Mouse (Mus musculus) midbrain, embryonic 14.5 days (tissue): ENCODE results near the gene Cyp2c37. TPM values are rescaled to one million over a fixed set of nuclear protein-coding genes. Genes with fewer than 3 reads are reported as not detected.
"Not testable (repeated sequence)": the region's sequence is repeated elsewhere in the genome, so short reads cannot be mapped to it uniquely, and the experiment has no call there.

Experiments used
- ATAC-seq: fragments of 200-750 bp; cut with Nextera tagmentation; 2 replicates; pipeline ENCODE4 v1.8.0; 2017; ENCODE audit warnings: moderate number of reproducible peaks, moderate library complexity; ENCODE audit not compliant: low FRiP score, low TSS enrichment
- DNase-seq: peaks from one replicate; pipeline ENCODE4 v3.0.0-alpha.2; 2015
- H3K27ac ChIP-seq: fragments of 300-500 bp; sonication (generic); replicated peaks from 2 replicates; pipeline ENCODE4 v1.5.1; 2014; ENCODE audit warnings: mild to moderate bottlenecking, low read depth, low read length, moderate library complexity
- H3K27me3 ChIP-seq: fragments of 300-500 bp; sonication (generic); 2 replicates; pipeline ENCODE4 v1.6.1; 2014; ENCODE audit warnings: low read length, control low read depth, mixed read lengths; ENCODE audit not compliant: control insufficient read depth, insufficient read depth
- H3K36me3 ChIP-seq: fragments of 300-500 bp; sonication (generic); 2 replicates; pipeline ENCODE4 v1.6.1; 2014; ENCODE audit warnings: low read length, control low read depth; ENCODE audit not compliant: control insufficient read depth, insufficient read depth
- H3K4me1 ChIP-seq: fragments of 300-500 bp; sonication (generic); 2 replicates; pipeline ENCODE4 v1.6.1; 2014; ENCODE audit warnings: mild to moderate bottlenecking, antibody characterized with exemption, low read length, control low read depth; ENCODE audit not compliant: control insufficient read depth, insufficient read depth
- H3K4me2 ChIP-seq: fragments of 300-500 bp; sonication (generic); 2 replicates; pipeline ENCODE4 v1.6.1; 2014; ENCODE audit warnings: mild to moderate bottlenecking, low read length, moderate library complexity
- H3K4me3 ChIP-seq: fragments of 300-500 bp; sonication (generic); replicated peaks from 2 replicates; pipeline ENCODE4 v1.5.1; 2014; ENCODE audit warnings: low read depth, low read length
- H3K9ac ChIP-seq: fragments of 300-500 bp; sonication (generic); replicated peaks from 2 replicates; pipeline ENCODE4 v1.6.1; 2014; ENCODE audit warnings: mild to moderate bottlenecking, low read length, moderate library complexity
- H3K9me3 ChIP-seq: fragments of 300-500 bp; sonication (generic); 2 replicates; pipeline ENCODE4 v1.6.1; 2016; ENCODE audit warnings: low read length, control low read depth, mixed read lengths; ENCODE audit not compliant: control insufficient read depth
- WGBS: fragments of 180-500 bp; shearing (Covaris S2); extraction: QIAGEN DNeasy Blood & Tissue Kit; methylation state at CpG from one replicate; pipeline ENCODE4 v1.1.7; 2014; 5-methylcytosine and 5-hydroxymethylcytosine counted together
- polyA plus RNA-seq: library from polyadenylated mRNA; unstranded; fragments of >200 nt; fragmentation: Nextera tagmentation; extraction: Ambion mirVana; gene quantifications from 2 replicates; pipeline ENCODE4 v1.2.1, GENCODE M21; 2014

Cyp2c37 gene
- not detected in 2 replicates for polyA plus RNA-seq

DNA sequence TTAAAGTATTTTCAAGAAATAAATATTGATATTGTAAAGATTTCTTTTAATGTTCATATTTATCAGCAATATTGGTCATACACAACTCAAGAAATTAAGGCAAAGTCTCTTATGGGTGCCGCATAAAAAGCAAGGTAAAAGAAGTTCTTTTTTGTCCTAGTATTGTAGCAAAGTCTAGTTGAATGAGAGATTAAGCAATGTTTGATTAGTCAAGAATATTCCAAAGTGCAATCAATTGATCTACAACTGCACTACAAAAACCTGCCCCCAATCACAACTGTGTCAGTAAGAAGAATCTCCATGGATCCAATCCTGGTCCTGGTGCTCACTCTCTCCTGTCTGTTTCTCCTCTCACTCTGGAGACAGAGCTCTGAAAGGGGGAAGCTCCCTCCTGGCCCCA is at the start of gene Cyp2c37:
Cyp2c37 (plus strand) TSS at position 285 of the 400 bp plus-strand sequence.
- 96% methylated on average over 1 of the region's 1 CpGs for WGBS
- H3K4me1 ChIP-seq, H3K4me2 ChIP-seq, H3K4me3 ChIP-seq, H3K27me3 ChIP-seq, H3K36me3 ChIP-seq, H3K27ac ChIP-seq, H3K9me3 ChIP-seq, ATAC-seq, DNase-seq, H3K9ac ChIP-seq: not testable (repeated sequence)

DNA sequence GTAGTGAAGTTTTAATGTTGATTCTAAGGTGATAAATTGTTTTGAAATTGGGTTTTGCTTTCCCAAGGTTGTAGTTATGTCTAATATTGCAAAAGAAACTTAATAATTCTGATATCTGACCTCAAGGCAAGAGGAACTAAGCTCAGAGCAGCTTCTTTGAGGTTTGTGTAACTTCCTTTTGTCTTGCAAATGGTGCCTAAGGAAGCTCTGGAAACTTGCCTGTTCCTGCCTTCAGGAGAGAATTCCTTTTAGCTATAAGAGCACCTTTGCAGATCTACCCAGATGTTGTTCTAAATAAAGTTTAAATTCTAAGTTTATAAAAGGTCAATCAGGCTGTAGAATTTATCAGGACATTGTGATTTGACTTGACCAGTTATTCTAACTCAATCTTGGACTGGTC is 31.4 kb upstream of the Cyp2c37 start:
- H3K27me3 ChIP-seq, H3K4me3 ChIP-seq: not testable (repeated sequence)

GRCm38 (mm10) chr19:39971096-39971495 is 21.1 kb upstream of the Cyp2c37 start:
- not testable (repeated sequence) for ATAC-seq, DNase-seq, H3K9ac ChIP-seq, H3K27ac ChIP-seq, H3K4me1 ChIP-seq, H3K36me3 ChIP-seq, H3K4me2 ChIP-seq, H3K9me3 ChIP-seq, H3K4me3 ChIP-seq, H3K27me3 ChIP-seq
- WGBS = 92% methylated on average over 3 of the region's 3 CpGs

More for the DNA sequence above, 31.4 kb upstream of the Cyp2c37 start:
- not testable (repeated sequence) for DNase-seq, ATAC-seq, H3K4me1 ChIP-seq, H3K9me3 ChIP-seq, H3K27ac ChIP-seq, H3K4me2 ChIP-seq, H3K9ac ChIP-seq, H3K36me3 ChIP-seq

DNA sequence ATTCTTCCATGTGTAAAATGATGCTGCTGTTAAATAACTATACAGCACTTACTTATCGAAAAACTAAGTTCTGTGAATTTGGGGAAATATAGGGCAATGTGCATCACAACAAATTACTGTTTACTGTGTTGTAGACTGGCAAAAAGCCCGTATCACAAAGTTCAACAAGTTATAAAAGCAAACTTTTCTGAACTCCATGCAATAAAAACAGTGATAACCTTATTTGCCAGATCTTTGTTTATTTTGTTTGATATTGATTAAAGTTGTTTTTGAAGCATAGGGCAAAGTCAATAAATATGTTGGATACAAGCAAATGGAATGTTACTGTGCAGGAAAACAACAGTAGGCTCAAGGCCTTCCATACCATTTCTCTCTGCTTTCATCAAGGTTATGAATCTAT is 2.8 kb upstream of the Cyp2c37 start:
- no peaks in the 10 kb centered on the region for H3K9me3 ChIP-seq
- no peak for DNase-seq
- no peak overlapping the region for H3K9ac ChIP-seq
- no peak overlapping the region for H3K4me3 ChIP-seq
- no peaks in the 10 kb centered on the region for H3K36me3 ChIP-seq
- no peak for ATAC-seq
- H3K4me1 ChIP-seq = no peaks in the 10 kb centered on the region
- no peak overlapping the region for H3K4me2 ChIP-seq
- no peak overlapping the region for H3K27ac ChIP-seq
- 71% methylated on average over 2 of the region's 2 CpGs for WGBS
- no peaks in the 10 kb centered on the region for H3K27me3 ChIP-seq

Other genes starting within 250 kb of the Cyp2c37 start
- not detected in 2 replicates for gene Cyp2c40, start 179.6 kb upstream of the Cyp2c37 start, polyA plus RNA-seq
- gene Cyp2c69, start 105.6 kb upstream of the Cyp2c37 start, polyA plus RNA-seq = not detected in 2 replicates
- gene Cyp2c54, start 81.4 kb downstream of the Cyp2c37 start, polyA plus RNA-seq = not detected in 2 replicates
- gene Cyp2c50, start 97.3 kb downstream of the Cyp2c37 start, polyA plus RNA-seq = not detected in 2 replicates
- gene Cyp2c70, start 194.9 kb downstream of the Cyp2c37 start, polyA plus RNA-seq = not detected in 2 replicates